Mouse (Mus musculus) testis, adult 2 months (tissue): ENCODE results near the gene Apba3.

ENCODE experiments used
- CTCF ChIP-seq: fragments of 200-500 bp; IDR thresholded peaks from 2 replicates; pipeline ENCODE4 v1.5.1; 2012; ENCODE audit warnings: low read depth, mild to moderate bottlenecking, inconsistent platforms, low read length, moderate library complexity; ENCODE audit not compliant: control insufficient read depth, insufficient read depth, insufficient replicate concordance
- POLR2A ChIP-seq: fragments of 200-500 bp; IDR thresholded peaks from 2 replicates; pipeline ENCODE4 v1.6.1; 2012; ENCODE audit warnings: low read depth, mild to moderate bottlenecking, inconsistent platforms, low read length, moderate library complexity; ENCODE audit not compliant: control insufficient read depth

DNA sequence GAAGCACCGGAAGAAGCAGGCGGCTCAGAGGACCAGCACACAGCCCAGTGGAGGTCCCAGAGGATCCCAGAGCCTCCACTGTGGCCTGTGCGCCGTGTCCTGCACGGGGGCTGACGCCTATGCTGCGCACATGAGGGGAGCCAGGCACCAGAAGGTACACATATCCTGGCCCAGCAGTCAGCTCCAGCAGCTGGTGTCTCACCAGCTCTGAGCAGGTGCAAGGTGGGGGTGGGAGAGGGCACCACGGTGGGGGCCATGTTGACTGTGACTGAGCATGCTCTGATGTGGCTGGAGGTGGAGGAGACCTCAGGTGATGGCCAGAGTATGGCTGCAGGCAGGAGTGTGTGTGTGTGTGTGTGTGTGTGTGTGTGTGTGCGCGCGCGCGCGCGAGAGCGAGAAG is 24.7 kb upstream of the Apba3 start:
- TF ChIP-seq POLR2A (no peak), CTCF (no peak)
